Mouse (Mus musculus): Measurements from ENCODE around the gene Nr4a2.

The Nr4a2 gene

DNA sequence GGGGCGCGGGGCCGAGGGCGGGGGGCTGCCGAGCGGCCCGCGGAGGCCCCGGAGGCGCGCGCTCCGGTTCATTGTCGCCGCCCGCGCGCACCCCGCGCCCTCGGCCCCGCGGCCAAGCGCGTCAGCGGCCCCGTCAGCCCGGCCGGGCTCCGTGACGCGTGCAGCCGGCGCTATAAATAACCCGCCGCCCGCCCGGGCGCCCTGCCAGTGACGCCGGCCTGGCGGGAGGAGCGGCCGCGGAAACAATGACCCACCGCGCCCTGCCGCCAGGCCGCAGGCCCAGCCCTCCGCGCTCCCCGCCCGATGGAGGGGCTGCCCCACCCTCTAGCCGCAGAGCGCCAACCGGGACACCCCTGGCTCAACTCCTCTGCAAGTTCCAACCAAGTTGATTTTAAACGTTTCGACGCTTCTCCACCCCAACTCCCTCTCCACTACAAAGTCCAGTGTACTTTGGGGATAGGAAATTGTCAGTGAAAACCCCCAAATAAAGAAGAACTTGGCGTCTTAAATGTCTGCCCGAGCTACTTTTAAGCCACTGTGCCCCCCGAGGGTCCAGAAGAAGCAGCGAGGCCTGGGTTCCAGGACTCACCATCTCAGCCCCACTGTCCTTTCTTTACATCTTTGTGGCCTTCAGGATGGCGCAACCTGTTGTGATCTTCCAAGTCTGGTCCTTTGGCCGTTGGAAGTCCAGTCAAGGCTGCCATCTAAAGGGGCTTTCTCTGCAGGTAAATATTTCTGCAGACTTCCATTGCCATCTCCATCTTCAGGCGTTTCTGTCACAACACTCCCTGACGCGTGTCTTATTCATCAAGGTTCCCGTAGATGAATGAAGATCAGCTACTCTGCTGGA is at the start of gene Nr4a2:
TSS of gene Nr4a2 (minus strand) at position 13 of the 850 bp plus-strand sequence.
- peak; percentile 25 for DNase-seq (ENCODE audit: low read depth)

DNA sequence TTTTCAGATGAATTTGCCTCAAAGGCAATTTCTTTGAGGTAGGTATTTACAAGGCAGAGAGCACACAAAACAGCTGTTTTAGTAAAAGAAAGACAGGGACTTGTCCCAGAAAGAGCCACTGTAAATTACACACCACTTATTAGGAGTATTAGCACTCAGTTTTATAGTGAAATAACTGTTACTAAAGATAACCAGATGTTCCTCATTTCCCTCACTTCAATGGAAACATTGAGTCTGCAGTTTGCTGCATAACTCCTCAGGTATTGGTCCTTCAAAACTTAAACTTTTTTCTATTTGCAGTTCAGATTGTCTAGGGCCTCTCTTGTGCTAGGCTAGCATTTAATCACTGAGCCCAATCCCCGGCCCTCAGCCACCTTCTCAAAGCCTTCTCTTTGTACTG is 41.6 kb upstream of the Nr4a2 start:
- DNase-seq (ENCODE audit: low read depth) = no peak

DNA sequence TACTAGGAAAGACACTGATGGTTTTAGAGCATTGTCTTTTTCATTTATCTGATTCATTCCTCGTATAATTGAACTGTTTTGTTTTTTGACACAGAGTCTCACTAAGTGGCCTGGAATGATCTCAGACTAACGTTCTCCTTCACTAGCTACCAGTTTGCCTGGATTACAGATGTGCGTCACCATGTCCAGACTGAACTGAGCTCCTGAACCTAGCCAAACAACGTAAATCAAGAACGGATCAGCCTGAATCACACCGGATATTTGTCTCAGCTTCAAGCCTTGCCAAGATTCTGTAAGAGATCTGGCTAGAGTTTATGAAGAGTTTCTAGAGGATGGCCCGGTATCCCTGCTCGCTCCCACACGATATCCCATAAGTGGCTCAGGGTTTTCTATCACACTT is 33.0 kb upstream of the Nr4a2 start:
- no peak for DNase-seq (ENCODE audit: low read depth)

DNA sequence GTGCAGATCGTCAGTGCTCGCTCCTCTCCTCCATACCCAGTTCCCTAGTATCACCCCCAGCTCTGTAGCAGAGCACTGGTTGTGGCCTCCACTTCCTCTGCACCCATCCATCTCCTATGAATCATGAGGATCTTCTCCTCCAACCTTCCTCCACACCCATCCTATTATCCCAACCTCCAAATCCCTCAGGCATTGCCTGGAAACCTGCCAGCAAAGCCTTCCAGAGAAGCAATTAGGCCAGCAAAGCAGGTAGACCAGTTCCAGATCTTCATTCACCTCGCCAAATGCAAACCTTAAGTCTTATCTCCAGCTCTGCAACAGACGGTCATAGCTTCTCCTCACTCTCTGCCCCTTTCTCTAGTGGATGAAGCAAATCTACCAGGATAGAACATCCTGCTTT is 26.0 kb upstream of the Nr4a2 start:
- DNase-seq (ENCODE audit: low read depth) = no peak

DNA sequence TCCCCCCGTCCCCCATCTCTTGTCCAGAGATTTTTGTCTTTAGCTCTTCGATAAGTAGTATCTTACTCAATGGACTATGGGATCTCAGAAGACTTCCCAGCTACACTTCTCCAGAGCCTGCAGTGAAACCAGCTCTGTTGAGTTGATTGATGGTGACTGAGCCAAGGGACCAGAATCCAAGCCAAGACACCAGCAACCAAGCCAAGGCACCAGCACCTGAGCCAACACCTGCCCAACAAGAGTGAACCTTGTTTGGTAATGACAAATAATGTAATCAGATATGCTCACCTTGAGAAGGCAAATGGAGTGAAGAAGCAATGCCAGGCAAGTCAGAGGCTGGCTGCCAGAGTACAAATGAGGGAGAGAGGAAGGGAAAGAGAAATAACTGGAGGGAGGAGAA is 24.4 kb upstream of the Nr4a2 start:
- DNase-seq (ENCODE audit: low read depth) = no peak

DNA sequence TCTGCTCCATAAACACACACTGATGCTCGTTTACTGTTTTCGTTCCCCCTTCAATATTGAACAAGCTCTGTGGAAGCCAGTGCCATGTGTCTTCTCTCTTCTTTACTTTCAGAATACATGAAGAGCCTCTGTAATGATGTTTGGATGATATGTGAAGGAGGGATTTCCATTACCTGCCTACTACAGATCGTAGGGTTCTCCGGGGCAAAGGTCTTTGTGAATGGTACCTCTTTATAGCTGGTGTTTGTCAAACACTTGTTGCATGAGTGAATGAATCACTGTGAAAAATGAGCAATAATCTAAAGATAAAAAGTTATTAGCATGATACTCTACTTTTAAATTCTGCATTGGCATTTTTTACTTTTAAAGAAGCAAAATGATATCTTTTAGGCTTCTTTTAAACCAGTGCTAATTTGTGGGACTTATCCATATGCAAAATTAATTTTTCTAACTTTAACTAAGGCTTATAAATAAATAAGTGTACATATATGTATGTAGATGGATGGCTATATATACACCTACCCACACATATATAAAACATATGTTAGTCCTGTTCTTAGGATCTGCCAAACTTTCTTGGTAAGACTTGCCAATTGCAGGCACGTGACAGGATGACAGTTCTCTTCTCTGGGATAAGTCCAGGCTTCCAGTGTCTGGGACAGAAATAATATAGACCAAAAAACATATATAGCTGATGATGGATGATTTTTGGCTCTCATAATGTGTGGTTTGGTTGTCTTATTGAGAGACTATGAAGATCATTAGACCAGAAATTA is 22.0 kb upstream of the Nr4a2 start:
- DNase-seq (ENCODE audit: low read depth) = no peak

DNA sequence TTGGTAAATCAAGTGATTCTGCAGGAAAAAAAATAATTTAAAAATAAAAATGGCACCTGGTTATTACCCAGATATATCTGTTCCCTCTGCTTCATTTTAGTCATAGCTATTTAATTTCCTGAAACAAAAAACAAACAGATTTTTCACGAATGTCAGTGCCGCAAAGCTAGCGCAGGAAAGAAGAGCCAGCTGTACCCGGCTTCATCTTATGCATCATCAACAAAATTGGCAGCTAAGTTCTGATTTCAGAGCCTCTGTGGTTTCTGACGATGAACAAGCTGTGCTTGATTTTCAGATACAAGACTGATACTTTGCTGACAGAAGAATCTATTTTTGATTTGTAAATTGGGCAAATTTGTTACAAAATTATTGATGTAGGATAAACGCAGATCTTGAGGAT is 14.8 kb upstream of the Nr4a2 start:
- DNase-seq (ENCODE audit: low read depth) = no peak

DNA sequence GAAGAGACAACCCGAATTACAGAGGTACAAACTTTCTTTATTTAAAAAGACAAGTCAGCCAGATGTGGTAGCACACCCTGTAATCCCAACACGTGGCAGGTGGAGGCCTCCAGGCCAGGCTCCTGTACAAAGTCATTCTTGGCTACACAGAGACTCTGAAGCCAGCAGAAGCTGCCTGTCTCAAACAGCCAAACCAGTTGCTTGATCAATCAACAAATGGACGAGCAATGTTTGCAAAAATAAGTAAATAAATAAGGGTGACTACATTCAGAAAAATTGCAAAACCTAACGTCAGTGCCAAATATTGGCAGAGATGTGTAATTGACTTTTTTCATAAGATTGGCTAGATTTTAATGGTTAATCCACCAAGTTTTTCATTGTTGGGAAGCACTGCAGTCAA is 3.7 kb upstream of the Nr4a2 start:
- no peak for DNase-seq (ENCODE audit: low read depth)

DNA sequence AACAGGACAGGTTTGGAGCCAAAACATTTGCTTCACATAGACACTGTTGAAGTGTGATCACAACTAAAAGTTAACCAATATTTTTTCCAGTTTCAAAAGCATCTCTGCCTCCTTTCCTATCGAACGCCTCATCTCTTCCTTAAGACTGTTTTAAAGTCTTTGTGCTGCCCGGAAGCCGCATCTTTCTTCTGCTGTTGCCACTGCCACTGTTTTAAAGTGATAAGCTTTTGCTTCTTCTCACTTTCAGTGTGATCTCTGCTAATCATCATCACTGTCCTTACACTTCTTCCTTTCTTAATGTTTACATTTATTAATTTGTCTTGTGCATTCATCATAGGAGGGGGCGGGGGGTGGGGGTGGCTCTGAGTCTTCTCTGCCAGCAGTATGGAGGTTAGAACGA is 2.1 kb upstream of the Nr4a2 start:
- no peak for DNase-seq (ENCODE audit: low read depth)

DNA sequence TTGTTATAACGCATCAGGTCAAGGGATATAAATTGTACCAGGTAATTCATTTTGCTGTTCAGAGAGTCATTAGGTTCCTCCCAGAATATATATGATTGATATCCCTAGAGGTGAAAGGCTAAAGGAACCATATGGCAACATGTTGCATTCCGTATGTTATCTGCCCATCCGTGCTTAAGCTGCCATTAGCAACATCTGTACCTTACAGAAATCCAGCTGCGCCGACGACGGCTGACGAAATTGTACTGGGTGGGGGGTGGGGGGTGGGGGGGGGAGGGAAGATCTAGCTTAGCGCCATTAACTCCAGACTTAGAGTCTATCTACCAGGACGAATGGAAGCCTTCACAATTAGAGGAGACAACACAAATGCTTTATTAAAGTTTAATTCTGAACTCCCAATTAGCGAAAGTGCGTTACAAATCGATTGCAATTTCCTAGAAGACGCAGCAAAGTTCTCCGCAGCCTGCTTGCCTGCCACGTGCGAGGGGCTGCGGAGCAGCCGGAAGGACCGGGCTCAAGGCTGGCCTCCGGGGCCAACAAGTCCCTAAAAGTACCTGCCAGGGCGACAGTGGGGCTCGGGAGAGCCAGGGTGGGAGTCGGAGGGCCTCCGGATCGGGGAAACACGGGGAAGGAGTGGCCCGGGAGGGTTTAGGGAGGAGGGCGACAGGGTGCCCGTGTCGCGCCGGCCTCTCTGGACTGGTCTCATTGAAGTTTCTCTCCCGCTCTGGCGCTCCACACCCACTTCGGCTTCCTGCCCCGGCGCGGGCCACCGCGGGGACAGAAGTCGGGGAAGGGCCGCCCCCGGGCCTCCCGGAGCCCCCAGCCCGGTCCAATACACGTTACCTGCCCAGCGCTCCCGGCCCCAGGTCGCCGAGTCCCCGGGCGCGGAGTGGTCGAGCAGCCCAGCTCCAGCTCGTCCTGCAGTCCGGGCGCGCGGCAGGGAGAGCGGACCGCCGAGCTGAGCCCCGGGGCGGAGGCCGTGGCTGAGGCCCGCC is 520 bp downstream of the Nr4a2 start:
- peak; percentile 40 for DNase-seq (ENCODE audit: low read depth)

DNA sequence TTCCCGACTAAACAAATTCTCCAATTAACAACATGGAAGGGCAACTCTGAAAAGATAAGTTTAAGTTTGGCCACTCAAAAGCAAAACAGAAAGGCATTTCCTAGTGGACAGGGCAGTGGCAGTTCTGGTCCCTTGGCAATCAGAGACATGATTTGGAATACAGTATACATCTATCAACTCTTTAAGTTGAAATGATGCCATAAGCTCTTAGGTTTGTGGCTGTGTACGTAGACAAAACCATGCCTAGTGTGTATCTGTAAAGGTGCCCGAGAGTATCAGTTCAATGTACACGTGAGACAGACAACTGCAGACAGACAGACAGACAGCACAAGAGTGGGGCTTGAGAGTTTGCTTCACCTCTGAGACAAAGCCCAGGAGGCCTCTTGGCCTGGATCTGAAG is 2.7 kb downstream of the Nr4a2 start:
- no peak for DNase-seq (ENCODE audit: low read depth)

DNA sequence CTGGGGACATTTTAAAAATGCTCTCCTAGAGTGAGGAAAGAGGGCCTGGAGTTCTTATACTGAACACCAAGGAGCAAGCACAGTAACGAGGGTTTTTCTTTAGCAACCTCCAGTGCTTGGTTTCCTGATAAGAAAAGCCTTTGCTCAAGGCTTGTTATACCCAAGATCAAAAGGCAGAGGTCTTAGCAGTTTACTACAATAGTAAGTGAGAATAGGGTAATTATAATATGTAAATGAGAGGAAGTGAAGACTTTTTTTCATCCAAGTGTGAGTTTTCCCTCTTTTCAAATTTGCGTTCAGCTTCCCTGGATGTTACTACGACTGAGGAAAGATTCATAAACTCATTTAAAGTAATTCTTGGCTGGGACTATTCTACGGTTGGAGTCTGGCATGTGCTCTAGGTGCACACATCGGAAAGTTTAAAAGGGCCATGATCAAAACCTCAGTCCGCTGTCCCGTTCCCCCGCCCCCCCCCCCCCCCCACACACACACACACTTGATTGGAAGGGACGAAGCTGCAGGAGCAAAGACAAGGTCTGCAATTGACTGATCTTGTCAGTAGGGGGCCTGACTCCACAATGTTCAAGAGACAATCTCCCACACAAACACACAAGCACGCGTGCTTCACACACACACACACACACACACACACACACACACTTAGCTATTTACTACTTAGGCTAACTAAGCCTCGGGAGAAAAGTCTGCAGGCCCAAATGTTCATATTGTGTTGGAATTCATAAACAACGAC is 6.4 kb downstream of the Nr4a2 start:
- DNase-seq (ENCODE audit: low read depth) = peak; percentile 68

DNA sequence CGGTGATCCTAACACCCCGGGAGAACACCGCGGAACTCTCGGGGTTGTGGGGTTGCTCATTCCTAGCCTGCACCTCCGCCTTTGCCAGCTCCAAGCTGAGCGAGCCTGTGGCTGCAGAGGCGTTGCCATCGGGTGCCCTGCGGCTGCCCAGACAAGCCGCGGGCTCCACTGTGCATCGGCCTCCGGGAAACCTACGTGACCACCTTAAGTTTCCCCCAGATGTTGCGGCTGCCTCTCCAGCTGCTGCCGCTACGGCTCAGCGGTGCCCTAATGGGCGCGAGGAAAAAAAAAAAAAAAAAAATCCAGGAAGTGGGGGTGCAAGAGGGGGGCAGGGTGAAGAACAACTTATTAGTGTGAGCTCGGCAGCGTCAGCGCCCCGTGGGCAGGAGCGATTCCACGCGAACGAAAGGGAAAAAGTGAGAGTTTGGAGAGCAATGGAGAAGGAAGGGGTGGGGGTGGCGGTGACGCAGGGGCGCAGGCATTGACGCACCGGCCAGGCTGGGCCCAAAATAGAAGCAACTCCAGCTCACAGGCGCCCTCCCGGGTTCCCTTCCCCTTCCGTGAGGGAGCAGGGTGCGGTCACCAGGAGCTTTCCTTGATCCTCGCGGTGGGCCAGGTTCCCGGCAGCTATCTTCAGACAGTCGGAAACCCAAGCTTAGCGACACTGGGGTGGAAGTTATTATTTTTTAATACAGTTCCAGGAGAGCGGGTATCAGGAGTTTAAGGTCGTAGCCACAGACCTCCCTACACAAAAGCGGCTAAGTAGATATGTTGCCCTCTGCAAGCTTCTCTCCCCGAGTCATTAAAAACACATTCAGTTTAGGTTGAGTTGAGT is 7.2 kb downstream of the Nr4a2 start:
- peak; percentile 68 for DNase-seq (ENCODE audit: low read depth)

DNA sequence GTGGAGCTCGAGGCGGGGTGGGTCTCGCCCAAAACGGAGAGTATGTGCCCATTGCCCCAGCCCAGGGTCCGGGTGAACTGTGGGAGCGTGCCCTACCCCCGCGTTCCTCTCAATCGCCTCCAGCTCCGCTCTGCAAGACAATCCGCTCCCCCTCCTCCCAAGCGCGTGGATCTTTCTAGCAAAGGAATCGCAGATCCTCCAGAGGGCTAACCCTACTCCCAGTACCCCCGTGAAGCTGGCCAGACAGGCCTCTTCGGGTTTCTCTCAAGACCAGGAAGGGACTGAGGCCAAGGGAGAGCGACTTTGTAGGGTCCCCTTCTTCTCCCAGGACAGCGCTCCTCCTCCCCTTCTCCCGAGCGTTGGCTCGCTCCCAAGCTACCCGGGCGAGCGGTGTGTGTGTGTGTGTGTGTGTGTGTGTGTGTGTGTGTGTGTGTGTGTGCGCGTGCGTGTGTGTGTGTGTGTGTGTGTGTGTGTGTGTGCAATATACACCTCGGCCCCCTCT is 7.9 kb downstream of the Nr4a2 start:
- peak; percentile 47 for DNase-seq (ENCODE audit: low read depth)

DNA sequence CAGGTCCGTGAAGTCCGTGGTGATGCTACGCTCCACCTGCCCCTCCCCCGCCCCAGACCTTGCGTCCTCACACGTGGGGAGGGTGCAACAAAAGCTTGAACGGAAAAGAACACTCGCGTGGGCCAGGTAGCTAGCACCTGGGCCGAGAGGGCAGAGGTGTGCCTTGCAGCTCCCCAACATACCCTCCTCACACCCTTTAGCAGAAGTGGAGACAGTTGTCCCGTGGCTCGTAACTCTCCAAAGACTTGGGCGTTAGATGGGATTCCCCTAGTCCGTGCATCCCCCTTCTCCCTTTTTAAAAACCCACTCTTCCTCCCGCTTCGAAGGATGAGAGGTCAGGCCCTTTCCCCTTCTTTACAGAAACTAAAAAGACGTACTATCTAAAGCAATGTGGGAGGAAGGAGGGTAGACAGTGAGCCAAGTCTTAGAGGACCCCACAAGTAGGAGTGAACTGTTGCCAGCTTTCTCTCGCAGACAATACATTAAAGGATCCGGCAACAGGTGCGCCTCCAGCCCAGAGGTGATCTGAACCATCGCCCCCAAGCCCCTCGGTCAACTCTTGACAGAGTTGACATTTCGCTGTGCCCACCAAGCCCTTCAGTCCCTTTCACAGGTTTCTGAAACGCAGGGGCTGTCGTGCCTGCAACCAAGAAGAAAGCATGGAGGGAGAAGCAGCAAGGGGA is 8.5 kb downstream of the Nr4a2 start:
- no peak for DNase-seq (ENCODE audit: low read depth)

DNA sequence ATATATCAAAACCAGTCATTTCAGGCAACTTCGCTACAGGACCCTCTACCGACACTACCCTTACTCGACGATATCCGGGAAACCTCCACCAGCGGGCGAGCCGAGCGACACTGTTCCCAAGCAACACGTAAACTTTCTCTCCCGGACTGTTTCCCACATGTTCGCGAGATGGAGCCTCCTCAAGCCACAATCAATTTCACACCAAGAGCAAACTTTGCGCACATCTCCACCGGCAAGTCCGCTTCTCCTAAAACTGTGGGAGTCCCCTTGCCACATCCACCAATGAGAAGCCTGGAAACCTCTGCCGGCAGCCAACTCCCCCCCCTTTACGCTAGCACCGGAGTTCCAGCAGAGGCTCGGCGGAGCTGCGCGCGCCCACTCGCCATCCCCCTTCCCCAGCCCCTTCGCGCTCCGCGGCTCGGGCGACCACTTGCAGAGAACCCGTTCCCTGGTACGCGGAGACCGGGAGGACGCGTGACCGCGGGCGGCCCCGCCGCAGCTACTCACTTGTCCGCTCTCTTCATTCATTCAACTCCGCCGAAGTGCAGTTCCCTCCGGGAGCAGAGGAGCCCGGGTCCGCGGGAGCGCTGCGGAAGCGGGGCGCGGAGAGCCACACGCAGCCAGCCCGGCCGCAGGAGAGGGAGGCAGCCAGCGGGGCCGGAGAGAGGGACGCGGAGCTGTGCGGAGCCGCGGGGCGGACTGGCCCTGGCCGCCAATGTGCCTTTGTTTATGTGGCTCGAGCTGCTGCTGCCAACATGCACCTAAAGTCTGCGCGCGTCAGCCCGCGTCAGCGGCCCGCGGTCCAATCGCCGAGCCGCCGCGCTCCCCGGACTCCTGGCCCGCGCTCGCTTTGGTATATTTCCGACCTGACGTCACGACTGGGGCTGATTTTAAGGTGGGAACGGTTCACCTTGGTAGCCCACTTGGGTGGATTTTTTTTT is 9.3 kb downstream of the Nr4a2 start:
- peak; percentile 72 for DNase-seq (ENCODE audit: low read depth)

DNA sequence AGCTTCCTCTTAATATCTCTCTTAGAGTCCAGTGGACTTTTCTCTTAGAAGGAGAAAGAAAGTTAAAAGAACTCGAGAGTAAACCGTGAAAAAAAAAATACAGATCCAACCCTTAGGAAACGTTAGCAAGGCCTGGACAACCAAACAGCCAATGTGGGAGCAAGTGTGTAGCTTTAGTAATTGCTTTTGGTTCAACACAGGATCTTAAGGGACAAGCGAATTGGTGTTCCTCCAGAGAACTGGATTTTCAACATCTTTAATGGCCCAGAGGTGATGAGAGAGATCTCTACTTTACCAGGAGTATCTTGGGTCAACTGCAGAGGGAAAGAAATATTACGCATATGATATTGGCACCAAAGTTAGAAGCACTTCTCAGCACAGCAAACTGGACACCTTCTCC is 10.4 kb downstream of the Nr4a2 start:
- DNase-seq (ENCODE audit: low read depth) = no peak

DNA sequence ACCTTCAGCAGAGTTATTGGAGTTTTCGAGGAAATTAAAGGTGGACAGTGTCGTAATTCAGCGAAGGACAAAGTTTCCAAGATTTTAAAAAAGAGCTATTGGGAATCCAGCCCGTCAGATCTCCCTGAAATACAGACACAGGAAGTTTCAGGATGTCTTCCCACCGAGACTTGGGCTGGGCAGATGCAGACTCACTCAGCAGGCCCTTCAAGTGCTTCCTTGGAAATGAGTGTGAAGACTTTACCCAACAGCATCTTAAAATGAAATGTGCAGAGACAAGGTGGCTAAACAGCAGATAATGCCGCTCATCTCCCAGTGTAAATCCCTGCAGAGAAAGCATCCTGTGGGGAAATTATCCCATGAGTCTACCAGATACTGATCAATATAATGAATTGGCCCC is 10.9 kb downstream of the Nr4a2 start:
- DNase-seq (ENCODE audit: low read depth) = no peak
